Mouse (Mus musculus): Measurements from ENCODE around the gene Ino80b.
A peak's percentile ranks its signal among the peaks of the same experiment; 100 is the strongest.

DNA sequence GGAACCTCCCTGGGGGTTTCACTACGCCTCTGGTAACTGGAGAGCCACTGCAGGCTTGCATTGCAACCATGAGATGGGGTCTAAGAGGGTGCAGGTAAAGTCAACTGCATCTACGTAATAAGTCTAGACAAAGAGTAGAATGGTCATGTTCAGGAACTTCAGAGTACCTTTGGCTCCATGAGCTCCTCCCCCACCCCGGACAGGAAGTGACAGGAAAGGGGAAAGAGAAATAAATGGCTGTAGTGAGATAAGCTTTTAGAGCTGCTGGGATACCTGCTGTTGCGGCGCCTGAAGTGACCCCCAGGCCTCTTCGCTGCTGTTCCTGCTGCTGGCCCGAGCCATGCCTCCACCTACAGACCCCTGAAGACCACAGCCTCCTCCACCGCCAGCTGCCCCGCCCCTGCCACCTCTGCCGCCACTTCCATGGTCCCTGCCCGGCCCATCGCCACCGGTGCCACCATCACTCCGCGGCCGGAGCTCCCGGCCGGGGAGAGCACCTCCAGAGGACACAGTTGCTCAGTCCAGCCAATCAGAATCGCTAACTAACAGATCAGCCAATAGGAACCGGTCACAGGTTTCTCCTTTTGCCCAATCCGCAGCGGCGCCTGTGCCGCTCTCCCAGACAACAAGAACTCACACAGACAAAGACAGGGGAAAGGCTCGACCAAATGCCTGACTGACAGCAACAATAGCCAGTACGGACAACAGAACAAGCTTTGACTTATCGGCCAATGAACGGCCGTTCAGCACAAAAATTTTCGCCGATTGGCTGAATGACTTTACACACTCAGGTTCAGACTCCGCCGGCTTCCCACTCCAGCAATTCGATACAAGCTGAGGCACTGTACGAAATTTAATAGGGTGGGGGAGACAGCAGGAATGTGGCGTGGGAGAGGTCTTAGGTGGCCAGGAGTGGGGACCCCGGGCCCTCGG is 4.0 kb downstream of the Ino80b start, which contains the start of gene Wbp1:
- TF ChIP-seq CTCF (IDR thresholded peaks at IDR 0.05; ENCODE audit: extremely low read depth, insufficient read depth, insufficient read length, insufficient replicate concordance), result no peak
- peak; percentile 64 for TF ChIP-seq POLR2A (IDR thresholded peaks at IDR 0.05; ENCODE audit: low read depth, low read length)
